25 mouse cellular contexts compared by ENCODE assay signal in the genomic region with DNA sequence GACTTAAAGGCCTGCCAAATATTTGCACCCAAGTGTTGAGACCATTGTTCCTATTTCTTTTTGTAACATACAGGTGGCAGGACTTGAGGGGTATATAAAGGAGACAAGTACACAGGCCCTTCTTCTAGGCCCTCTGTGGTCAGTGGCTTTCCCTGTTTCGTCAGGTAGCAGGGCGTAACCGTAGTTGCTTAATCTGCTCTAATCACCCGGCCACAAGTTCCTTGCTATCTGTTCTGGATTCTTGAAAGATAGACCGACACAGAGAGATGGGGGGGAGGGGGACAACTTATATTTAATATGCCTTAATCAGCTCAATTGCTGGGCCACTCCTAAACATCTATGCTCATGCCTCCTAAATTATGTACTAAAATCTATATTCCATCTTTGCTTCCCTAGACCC.
DNase-seq lines count a peak whose midpoint lies in the region; ATAC-seq lines count a peak whose summit lies in the region.
"Had no signal": no experiment of that assay in that cellular context is flagged by ENCODE, and none has a peak within 500 bp of the region (broad histone marks: within the 10 kb centered on the region; RNA-seq: fewer than 3 reads in every experiment).

No protein-coding gene starts in this region.

- no peak overlapping the region for H3K9ac ChIP-seq in liver, embryonic 15.5 days
- H3K9ac ChIP-seq: forebrain, embryonic 15.5 days; hindbrain, embryonic 14.5 days; limb, embryonic 13.5 days; lung, embryonic 14.5 days; midbrain, embryonic 15.5 days; neural tube, embryonic 15.5 days; stomach, embryonic 15.5 days had no signal

- peak; percentile 18 for DNase-seq in lung, postnatal 36 days
- DNase-seq in lung, postnatal 25 days (ENCODE audit: low spot score), result no peak
- peak; percentile 50 for DNase-seq in liver
- no peak for DNase-seq in heart, postnatal 10 days
- no peak for DNase-seq in urinary bladder, postnatal 14 days (ENCODE audit: low spot score)
- DNase-seq: adrenal gland, adult 2 months; adrenal gland, postnatal 36 days; cerebellum, adult 8-10 months; gastrocnemius, adult 2 months; kidney, adult 11 months; right cerebral cortex, postnatal 25 days had no signal

- peaks cover 97% of the 10 kb centered on the region for H3K36me3 ChIP-seq in liver, embryonic 15.5 days (replicated peaks)

- WGBS in liver, embryonic 15.5 days (ENCODE audit: insufficient replicate concordance), result 22% methylated on average over 5 of the region's 5 CpGs

- H3K4me1 ChIP-seq in liver, embryonic 15.5 days (replicated peaks), result peaks cover 21% of the 10 kb centered on the region
- H3K4me1 ChIP-seq: midbrain, embryonic 10.5 days; stomach, embryonic 15.5 days had no signal

- peak; percentile 56; the same call in 1 of the 2 replicates for ATAC-seq in liver, embryonic 15.5 days (ENCODE audit: insufficient read depth)
- ATAC-seq in megakaryocyte-erythroid progenitor cell, adult 5-6 weeks (replicated peaks; ENCODE audit: low FRiP score, low TSS enrichment, poor library complexity, severe bottlenecking), result peak; percentile 29; the same call in 1 of the 2 replicates
- no peak for ATAC-seq in CD4-positive, CD25-positive, alpha-beta regulatory T cell, adult 4 months
- ATAC-seq: activated CD4-positive, CD25-positive, alpha-beta regulatory T cell, adult 4 months; forebrain, embryonic 15.5 days; midbrain, embryonic 15.5 days had no signal

- no peak overlapping the region for H3K4me2 ChIP-seq in liver, embryonic 15.5 days
- H3K4me2 ChIP-seq: forebrain, embryonic 15.5 days; heart, embryonic 11.5 days; hindbrain, embryonic 14.5 days; limb, embryonic 13.5 days; lung, embryonic 14.5 days; midbrain, embryonic 15.5 days; neural tube, embryonic 15.5 days; stomach, embryonic 15.5 days had no signal

- no peak overlapping the region for H3K4me3 ChIP-seq in liver, embryonic 15.5 days (replicated peaks)
- H3K4me3 ChIP-seq: forebrain, embryonic 15.5 days; gastrocnemius, adult 2 months; left cerebral cortex, adult 2 months; limb, embryonic 13.5 days; midbrain, embryonic 10.5 days; midbrain, embryonic 15.5 days; neural tube, embryonic 15.5 days; stomach, embryonic 15.5 days had no signal

- no peak overlapping the region for H3K27ac ChIP-seq in liver, embryonic 15.5 days (replicated peaks)
- H3K27ac ChIP-seq: forebrain, embryonic 15.5 days; gastrocnemius, adult 2 months; hindbrain, embryonic 14.5 days; left cerebral cortex, adult 2 months; limb, embryonic 13.5 days; midbrain, embryonic 10.5 days; midbrain, embryonic 15.5 days; neural tube, embryonic 15.5 days; stomach, embryonic 15.5 days had no signal

- intact Hi-C loops in heart, postnatal 10 days (cut with DNase I), result no loop called here

- H3K9me3 ChIP-seq in liver, embryonic 15.5 days (replicated peaks), result no peaks in the 10 kb centered on the region
- H3K9me3 ChIP-seq: forebrain, embryonic 15.5 days; limb, embryonic 13.5 days; midbrain, embryonic 10.5 days; midbrain, embryonic 15.5 days; neural tube, embryonic 15.5 days; stomach, embryonic 15.5 days had no signal

- H3K27me3 ChIP-seq in liver, embryonic 15.5 days, result no peaks in the 10 kb centered on the region
- H3K27me3 ChIP-seq: forebrain, embryonic 15.5 days; limb, embryonic 13.5 days; midbrain, embryonic 15.5 days; neural tube, embryonic 15.5 days; stomach, embryonic 15.5 days had no signal

Comparison
In these comparisons a context has a peak if more than half of its experiments do, and no peak if none do; other contexts are left out.
1. DNase-seq: peak in lung, postnatal 36 days (single experiment) and liver (single experiment); none in lung, postnatal 25 days (single experiment), heart, postnatal 10 days (0 of 2) and urinary bladder, postnatal 14 days (single experiment).